Mouse (Mus musculus) thymus, adult 2 months (tissue): ENCODE results near the gene Nck1. TPM values are rescaled to one million over a fixed set of nuclear protein-coding genes. Genes with fewer than 3 reads are reported as not detected.

Source experiments
- DNase-seq: peaks from one replicate; pipeline ENCODE4 v3.0.0; 2021
- H3K27ac ChIP-seq: fragments of 200-500 bp; 2 replicates; pipeline ENCODE4 v1.5.1; 2012; ENCODE audit warnings: low read length, control low read depth; ENCODE audit not compliant: control insufficient read depth, insufficient read depth
- H3K27me3 ChIP-seq: fragments of 200-500 bp; 2 replicates; pipeline ENCODE4 v1.6.1; 2012; ENCODE audit warnings: mild to moderate bottlenecking, low read length, moderate library complexity, mixed read lengths; ENCODE audit not compliant: control insufficient read depth, insufficient read depth
- H3K36me3 ChIP-seq: fragments of 200-500 bp; 2 replicates; pipeline ENCODE4 v1.6.1; 2012; ENCODE audit warnings: mild to moderate bottlenecking, low read length, moderate library complexity; ENCODE audit not compliant: control insufficient read depth, insufficient read depth
- H3K4me1 ChIP-seq: fragments of 200-500 bp; replicated peaks from 2 replicates; pipeline ENCODE4 v1.6.1; 2012; ENCODE audit warnings: low read length; ENCODE audit not compliant: control insufficient read depth, insufficient read depth
- H3K4me3 ChIP-seq: fragments of 200-500 bp; 2 replicates; pipeline ENCODE4 v1.5.1; 2012; ENCODE audit warnings: mild to moderate bottlenecking, low read length, control low read depth, moderate library complexity; ENCODE audit not compliant: control insufficient read depth, insufficient read depth
- CTCF ChIP-seq: fragments of 200-500 bp; IDR thresholded peaks from 2 replicates; pipeline ENCODE4 v1.5.1; 2012; ENCODE audit warnings: mild to moderate bottlenecking, control low read depth, low read length, moderate library complexity, borderline replicate concordance; ENCODE audit not compliant: control insufficient read depth, poor library complexity, insufficient read depth; ENCODE audit errors: extremely low read depth
- POLR2A ChIP-seq: fragments of 200-500 bp; IDR thresholded peaks from 2 replicates; pipeline ENCODE4 v1.6.1; 2012; ENCODE audit warnings: mild to moderate bottlenecking, low read length, control low read depth, moderate library complexity; ENCODE audit not compliant: control insufficient read depth, poor library complexity, insufficient read depth; ENCODE audit errors: extremely low read depth
- WGBS: fragments of 180-500 bp; shearing (Covaris S2); methylation state at CpG from one replicate; pipeline ENCODE4 v1.1.7; 2018; 5-methylcytosine and 5-hydroxymethylcytosine counted together
- polyA plus RNA-seq: library from polyadenylated mRNA; depleted of rRNA; stranded (reverse); fragments of >200 nt; gene quantifications from 2 replicates; pipeline ENCODE4 v1.2.3, GENCODE M21; 2012

The Nck1 gene
- polyA plus RNA-seq, 1 experiment, result 7.0 TPM

- H3K36me3 ChIP-seq, result no peaks in the 10 kb centered on the region
- H3K4me3 ChIP-seq, result no peak overlapping the region
- WGBS, result 13% methylated on average over 2 of the region's 2 CpGs
- no peaks in the 10 kb centered on the region for H3K27me3 ChIP-seq
- DNase-seq, result peak; percentile 48
- TF ChIP-seq POLR2A, result no peak
- TF ChIP-seq CTCF, result no peak
- H3K27ac ChIP-seq, result no peak overlapping the region
- H3K4me1 ChIP-seq, result peaks cover 3% of the 10 kb centered on the region
Measured at GRCm38 (mm10) chr9:100520586-100520985, 25.3 kb downstream of the Nck1 start.

- H3K4me1 ChIP-seq, result peaks cover 3% of the 10 kb centered on the region
- no peaks in the 10 kb centered on the region for H3K27me3 ChIP-seq
- 98% methylated on average over 3 of the region's 3 CpGs for WGBS
- no peaks in the 10 kb centered on the region for H3K36me3 ChIP-seq
- H3K27ac ChIP-seq, result no peak overlapping the region
- no peak for DNase-seq
- H3K4me3 ChIP-seq, result no peak overlapping the region
- TF ChIP-seq POLR2A (no peak), CTCF (no peak)
Measured at GRCm38 (mm10) chr9:100520012-100520411, 25.9 kb downstream of the Nck1 start.

- 91% methylated on average over 2 of the region's 2 CpGs for WGBS
Measured at GRCm38 (mm10) chr9:100507581-100507980, 38.4 kb downstream of the Nck1 start.

GRCm38 (mm10) chr9:100506652-100507051 is 39.3 kb downstream of the Nck1 start:
- Histone ChIP-seq H3K27me3 (no peaks in the 10 kb centered on the region), H3K4me3 (no peak overlapping the region), H3K27ac (no peak overlapping the region), H3K4me1 (no peaks in the 10 kb centered on the region), H3K36me3 (no peaks in the 10 kb centered on the region)
- WGBS, result 60% methylated on average over 2 of the region's 2 CpGs
- TF ChIP-seq POLR2A (no peak), CTCF (no peak)
- no peak for DNase-seq

More at GRCm38 (mm10) chr9:100507581-100507980, 38.4 kb downstream of the Nck1 start:
- DNase-seq, result no peak
- Histone ChIP-seq H3K4me1 (no peaks in the 10 kb centered on the region), H3K27me3 (no peaks in the 10 kb centered on the region), H3K27ac (no peak overlapping the region), H3K36me3 (no peaks in the 10 kb centered on the region), H3K4me3 (no peak overlapping the region)
- no peak for TF ChIP-seq POLR2A
- no peak for TF ChIP-seq CTCF

GRCm38 (mm10) chr9:100505498-100505897 is 40.4 kb downstream of the Nck1 start:
- H3K27me3 ChIP-seq, result no peaks in the 10 kb centered on the region
- 93% methylated on average over 4 of the region's 4 CpGs for WGBS
- no peak for DNase-seq
- H3K4me1 ChIP-seq, result no peaks in the 10 kb centered on the region
- no peak overlapping the region for H3K27ac ChIP-seq
- no peak for TF ChIP-seq CTCF
- TF ChIP-seq POLR2A, result no peak
- no peaks in the 10 kb centered on the region for H3K36me3 ChIP-seq
- no peak overlapping the region for H3K4me3 ChIP-seq

- Histone ChIP-seq H3K4me1 (no peaks in the 10 kb centered on the region), H3K27ac (peak overlapping the region; percentile 41; the same call in 1 of the 2 replicates), H3K4me3 (no peak overlapping the region), H3K36me3 (peaks cover 8% of the 10 kb centered on the region; the same call in 1 of the 2 replicates), H3K27me3 (no peaks in the 10 kb centered on the region)
- peak; percentile 30 for DNase-seq
- 64% methylated on average over 5 of the region's 5 CpGs for WGBS
- TF ChIP-seq POLR2A, result no peak
- TF ChIP-seq CTCF, result no peak
Measured at GRCm38 (mm10) chr9:100493611-100494261, 52.2 kb downstream of the Nck1 start.
